Mouse (Mus musculus) limb, embryonic 12.5 days (tissue): ENCODE measurements at regions not wholly inside any gene's neighbourhood (a gene's known extent, or its start where the extent isn't known, plus 50 kb on each side); places are given as distances from the start of the nearest gene placed in this dataset.

ENCODE experiments used
- ATAC-seq: fragments of 200-750 bp; cut with Nextera tagmentation; 2 replicates; pipeline ENCODE4 v1.8.0; 2017; ENCODE audit warnings: low read depth, moderate TSS enrichment; ENCODE audit not compliant: insufficient number of reproducible peaks, insufficient read depth, low FRiP score, low TSS enrichment
- H3K27ac ChIP-seq: fragments of 300-500 bp; sonication (generic); 2 replicates; pipeline ENCODE4 v1.5.1; 2016; ENCODE audit warnings: mild to moderate bottlenecking, moderate library complexity
- H3K27me3 ChIP-seq: fragments of 300-500 bp; sonication (generic); 2 replicates; pipeline ENCODE4 v1.6.1; 2016; ENCODE audit warnings: mild to moderate bottlenecking, moderate library complexity
- H3K36me3 ChIP-seq: fragments of 300-500 bp; sonication (generic); 2 replicates; pipeline ENCODE4 v1.6.1; 2016; ENCODE audit warnings: mild to moderate bottlenecking, moderate library complexity
- H3K4me1 ChIP-seq: fragments of 300-500 bp; sonication (generic); replicated peaks from 2 replicates; pipeline ENCODE4 v1.6.1; 2016
- H3K4me2 ChIP-seq: fragments of 300-500 bp; sonication (generic); 2 replicates; pipeline ENCODE4 v1.6.1; 2016; ENCODE audit warnings: mild to moderate bottlenecking, moderate library complexity
- H3K4me3 ChIP-seq: fragments of 300-500 bp; sonication (generic); replicated peaks from 2 replicates; pipeline ENCODE4 v1.5.1; 2016; ENCODE audit warnings: mild to moderate bottlenecking
- H3K9ac ChIP-seq: fragments of 300-500 bp; sonication (generic); replicated peaks from 2 replicates; pipeline ENCODE4 v1.6.1; 2016; ENCODE audit warnings: mild to moderate bottlenecking, moderate library complexity
- H3K9me3 ChIP-seq: fragments of 300-500 bp; sonication (generic); 2 replicates; pipeline ENCODE4 v1.6.1; 2016; ENCODE audit warnings: mild to moderate bottlenecking, moderate library complexity
- WGBS: fragments of 180-500 bp; shearing (Covaris S2); methylation state at CpG from one replicate; pipeline ENCODE4 v1.1.7; 2016; 5-methylcytosine and 5-hydroxymethylcytosine counted together

GRCm38 (mm10) chr13:70310516-70310915 lies 326.9 kb downstream of the Ice1 start:
- WGBS = 66% methylated on average over 2 of the region's 2 CpGs
- no peak overlapping the region for H3K9ac ChIP-seq
- H3K4me3 ChIP-seq = no peak overlapping the region
- H3K4me2 ChIP-seq = no peak overlapping the region
- H3K27ac ChIP-seq = no peak overlapping the region
- no peak for ATAC-seq
- H3K4me1 ChIP-seq = no peaks in the 10 kb centered on the region
- H3K9me3 ChIP-seq = no peaks in the 10 kb centered on the region
- no peaks in the 10 kb centered on the region for H3K27me3 ChIP-seq
- H3K36me3 ChIP-seq = no peaks in the 10 kb centered on the region

GRCm38 (mm10) chr13:70311226-70312055 lies 326.0 kb downstream of the Ice1 start:
- no peak overlapping the region for H3K4me2 ChIP-seq
- H3K4me3 ChIP-seq = no peak overlapping the region
- no peaks in the 10 kb centered on the region for H3K36me3 ChIP-seq
- no peak overlapping the region for H3K9ac ChIP-seq
- H3K9me3 ChIP-seq = no peaks in the 10 kb centered on the region
- H3K27ac ChIP-seq = no peak overlapping the region
- no peaks in the 10 kb centered on the region for H3K27me3 ChIP-seq
- 84% methylated on average over 14 of the region's 14 CpGs for WGBS
- no peaks in the 10 kb centered on the region for H3K4me1 ChIP-seq
- ATAC-seq = no peak

GRCm38 (mm10) chr13:70313205-70313604 lies 324.2 kb downstream of the Ice1 start:
- Histone ChIP-seq H3K4me3 (no peak overlapping the region), H3K9ac (no peak overlapping the region), H3K9me3 (no peaks in the 10 kb centered on the region), H3K36me3 (no peaks in the 10 kb centered on the region), H3K27ac (no peak overlapping the region), H3K4me1 (no peaks in the 10 kb centered on the region), H3K4me2 (no peak overlapping the region), H3K27me3 (no peaks in the 10 kb centered on the region)
- ATAC-seq = no peak
- WGBS = 70% methylated on average over 2 of the region's 2 CpGs

- no peaks in the 10 kb centered on the region for H3K4me1 ChIP-seq
- no peak overlapping the region for H3K9ac ChIP-seq
- WGBS = 82% methylated on average over 1 of the region's 1 CpGs
- no peak for ATAC-seq
- H3K27me3 ChIP-seq = no peaks in the 10 kb centered on the region
- H3K9me3 ChIP-seq = no peaks in the 10 kb centered on the region
- H3K4me2 ChIP-seq = no peak overlapping the region
- H3K27ac ChIP-seq = no peak overlapping the region
- H3K36me3 ChIP-seq = no peaks in the 10 kb centered on the region
- H3K4me3 ChIP-seq = no peak overlapping the region
These were observed 313.9 kb downstream of the Ice1 start for GRCm38 (mm10) chr13:70323537-70323936.

GRCm38 (mm10) chr13:70336069-70336468 lies 301.4 kb downstream of the Ice1 start:
- Histone ChIP-seq H3K4me3 (no peak overlapping the region), H3K9me3 (no peaks in the 10 kb centered on the region), H3K4me2 (no peak overlapping the region), H3K27ac (no peak overlapping the region), H3K36me3 (no peaks in the 10 kb centered on the region), H3K9ac (no peak overlapping the region), H3K27me3 (no peaks in the 10 kb centered on the region), H3K4me1 (peaks cover 11% of the 10 kb centered on the region; the same call in 1 of the 2 replicates)
- WGBS = 77% methylated on average over 4 of the region's 4 CpGs
- ATAC-seq = no peak

- H3K36me3 ChIP-seq = no peaks in the 10 kb centered on the region
- no peak for ATAC-seq
- H3K9me3 ChIP-seq = no peaks in the 10 kb centered on the region
- 67% methylated on average over 3 of the region's 3 CpGs for WGBS
- H3K27ac ChIP-seq = no peak overlapping the region
- no peak overlapping the region for H3K9ac ChIP-seq
- no peaks in the 10 kb centered on the region for H3K27me3 ChIP-seq
- H3K4me3 ChIP-seq = no peak overlapping the region
- H3K4me2 ChIP-seq = no peak overlapping the region
- H3K4me1 ChIP-seq = peaks cover 11% of the 10 kb centered on the region; the same call in 1 of the 2 replicates
These were observed 297.0 kb downstream of the Ice1 start for GRCm38 (mm10) chr13:70340437-70340836.

GRCm38 (mm10) chr13:70343191-70343734 lies 294.2 kb downstream of the Ice1 start:
- Histone ChIP-seq H3K36me3 (no peaks in the 10 kb centered on the region), H3K4me1 (0 out of 2 replicates have a peak, but pooled peaks cover 11% of the 10 kb centered on the region), H3K27me3 (no peaks in the 10 kb centered on the region), H3K9me3 (no peaks in the 10 kb centered on the region), H3K27ac (no peak overlapping the region), H3K4me3 (no peak overlapping the region), H3K9ac (no peak overlapping the region), H3K4me2 (no peak overlapping the region)
- ATAC-seq = no peak
- WGBS = 82% methylated on average over 1 of the region's 1 CpGs

GRCm38 (mm10) chr13:70343911-70344310 lies 293.5 kb downstream of the Ice1 start:
- Histone ChIP-seq H3K9ac (no peak overlapping the region), H3K27ac (no peak overlapping the region), H3K27me3 (no peaks in the 10 kb centered on the region), H3K4me2 (no peak overlapping the region), H3K36me3 (no peaks in the 10 kb centered on the region), H3K4me1 (0 out of 2 replicates have a peak, but pooled peaks cover 11% of the 10 kb centered on the region), H3K9me3 (no peaks in the 10 kb centered on the region), H3K4me3 (no peak overlapping the region)
- ATAC-seq = no peak
- WGBS = 75% methylated on average over 2 of the region's 2 CpGs

GRCm38 (mm10) chr13:70344311-70344710 lies 293.1 kb downstream of the Ice1 start:
- no peaks in the 10 kb centered on the region for H3K27me3 ChIP-seq
- no peaks in the 10 kb centered on the region for H3K36me3 ChIP-seq
- no peak overlapping the region for H3K27ac ChIP-seq
- no peak overlapping the region for H3K4me3 ChIP-seq
- 0 out of 2 replicates have a peak, but pooled peaks cover 11% of the 10 kb centered on the region for H3K4me1 ChIP-seq
- ATAC-seq = no peak
- H3K9ac ChIP-seq = no peak overlapping the region
- WGBS = 77% methylated on average over 5 of the region's 5 CpGs
- H3K4me2 ChIP-seq = no peak overlapping the region
- no peaks in the 10 kb centered on the region for H3K9me3 ChIP-seq

GRCm38 (mm10) chr13:70348456-70348855 lies 289.0 kb downstream of the Ice1 start:
- WGBS = 91% methylated on average over 4 of the region's 4 CpGs

GRCm38 (mm10) chr13:70348965-70349364 lies 288.5 kb downstream of the Ice1 start:
- no peak overlapping the region for H3K4me2 ChIP-seq
- no peak for ATAC-seq
- H3K27ac ChIP-seq = no peak overlapping the region
- no peaks in the 10 kb centered on the region for H3K9me3 ChIP-seq
- H3K36me3 ChIP-seq = no peaks in the 10 kb centered on the region
- no peak overlapping the region for H3K4me3 ChIP-seq
- H3K9ac ChIP-seq = no peak overlapping the region
- WGBS = 70% methylated on average over 2 of the region's 2 CpGs
- no peaks in the 10 kb centered on the region for H3K27me3 ChIP-seq
- H3K4me1 ChIP-seq = 0 out of 2 replicates have a peak, but pooled peaks cover 3% of the 10 kb centered on the region

More at GRCm38 (mm10) chr13:70348456-70348855, 289.0 kb downstream of the Ice1 start:
- no peaks in the 10 kb centered on the region for H3K36me3 ChIP-seq
- H3K4me2 ChIP-seq = no peak overlapping the region
- no peaks in the 10 kb centered on the region for H3K27me3 ChIP-seq
- no peak overlapping the region for H3K9ac ChIP-seq
- ATAC-seq = no peak
- H3K4me1 ChIP-seq = 0 out of 2 replicates have a peak, but pooled peaks cover 3% of the 10 kb centered on the region
- H3K4me3 ChIP-seq = no peak overlapping the region
- no peak overlapping the region for H3K27ac ChIP-seq
- H3K9me3 ChIP-seq = no peaks in the 10 kb centered on the region
